Mouse (Mus musculus) G1E-ER4 (cell line): ENCODE results near the gene Wdr46. TPM values are rescaled to one million over a fixed set of nuclear protein-coding genes. Genes with fewer than 3 reads are reported as not detected.

Source experiments
- GATA1 ChIP-seq: IDR thresholded peaks from one replicate; pipeline ENCODE4 v1.8.0; 2012; ENCODE audit warnings: low read length, inconsistent platforms
- polyA plus RNA-seq: library from polyadenylated mRNA; stranded (reverse); fragments of >175 nt; gene quantifications from 2 replicates; pipeline ENCODE4 v1.2.3, GENCODE M21; 2012

Wdr46 gene
- polyA plus RNA-seq, 1 experiment: 186 TPM

GRCm38 (mm10) chr17:33910346-33911051, 30.0 kb upstream of the Wdr46 start:
- no peak for TF ChIP-seq GATA1

- TF ChIP-seq GATA1: no peak
Observed at GRCm38 (mm10) chr17:33911052-33911812, 29.2 kb upstream of the Wdr46 start.

- no peak for TF ChIP-seq GATA1
Observed at GRCm38 (mm10) chr17:33911813-33912414, 28.5 kb upstream of the Wdr46 start.

- no peak for TF ChIP-seq GATA1
Observed at GRCm38 (mm10) chr17:33913264-33913663, 27.2 kb upstream of the Wdr46 start.

GRCm38 (mm10) chr17:33913905-33914304, 26.6 kb upstream of the Wdr46 start:
- no peak for TF ChIP-seq GATA1

GRCm38 (mm10) chr17:33914969-33915391, 25.5 kb upstream of the Wdr46 start:
- no peak for TF ChIP-seq GATA1

GRCm38 (mm10) chr17:33915671-33916250, 24.7 kb upstream of the Wdr46 start, which contains the start of the genes Tapbp and Zbtb22:
TSS of gene Tapbp (plus strand) at chr17:33915899.
TSS of gene Zbtb22 (plus strand) at chr17:33915904.
- TF ChIP-seq GATA1: no peak

GRCm38 (mm10) chr17:33916294-33916693, 24.2 kb upstream of the Wdr46 start:
- no peak for TF ChIP-seq GATA1

GRCm38 (mm10) chr17:33916847-33917655, 23.4 kb upstream of the Wdr46 start:
- no peak for TF ChIP-seq GATA1

- TF ChIP-seq GATA1: no peak
Observed at GRCm38 (mm10) chr17:33917656-33918292, 22.7 kb upstream of the Wdr46 start.

GRCm38 (mm10) chr17:33918293-33919203, 21.9 kb upstream of the Wdr46 start:
- no peak for TF ChIP-seq GATA1

- TF ChIP-seq GATA1: no peak
Observed at GRCm38 (mm10) chr17:33919351-33920281, 20.8 kb upstream of the Wdr46 start.
